Mouse (Mus musculus): ENCODE data around the gene Scn11a. TPM values are rescaled to one million over a fixed set of nuclear protein-coding genes. Genes with fewer than 3 reads are reported as not detected.

The Scn11a gene
- polyA plus RNA-seq, 1 experiment: 0.26 TPM

- Histone ChIP-seq H3K27ac (ENCODE audit: control insufficient read depth, insufficient read depth, low read depth, low read length) (no peak overlapping the region), H3K36me3 (ENCODE audit: control insufficient read depth, insufficient read depth, low read length) (no peaks in the 10 kb centered on the region), H3K4me1 (ENCODE audit: control insufficient read depth, insufficient read depth, low read length) (no peaks in the 10 kb centered on the region), H3K4me3 (ENCODE audit: control insufficient read depth, low read depth, low read length) (no peak overlapping the region), H3K27me3 (ENCODE audit: control insufficient read depth, insufficient read depth, low read length) (no peaks in the 10 kb centered on the region)
- TF ChIP-seq CTCF (IDR thresholded peaks at IDR 0.05; ENCODE audit: control insufficient read depth, insufficient read depth, insufficient replicate concordance, low read depth, low read length): no peak
- no peak for TF ChIP-seq POLR2A (IDR thresholded peaks at IDR 0.05; ENCODE audit: control insufficient read depth, low read depth, low read length)
These were observed 19.5 kb upstream of the Scn11a start for GRCm38 (mm10) chr9:119844724-119845123.

- Histone ChIP-seq H3K27me3 (ENCODE audit: control insufficient read depth, insufficient read depth, low read length) (no peaks in the 10 kb centered on the region), H3K27ac (ENCODE audit: control insufficient read depth, insufficient read depth, low read depth, low read length) (no peak overlapping the region), H3K4me3 (ENCODE audit: control insufficient read depth, low read depth, low read length) (no peak overlapping the region), H3K36me3 (ENCODE audit: control insufficient read depth, insufficient read depth, low read length) (no peaks in the 10 kb centered on the region), H3K4me1 (ENCODE audit: control insufficient read depth, insufficient read depth, low read length) (no peaks in the 10 kb centered on the region)
- TF ChIP-seq POLR2A (IDR thresholded peaks at IDR 0.05; ENCODE audit: control insufficient read depth, low read depth, low read length) (no peak), CTCF (IDR thresholded peaks at IDR 0.05; ENCODE audit: control insufficient read depth, insufficient read depth, insufficient replicate concordance, low read depth, low read length) (no peak)
These were observed 18.3 kb upstream of the Scn11a start for GRCm38 (mm10) chr9:119843549-119843948.

- no peaks in the 10 kb centered on the region for H3K36me3 ChIP-seq (ENCODE audit: control insufficient read depth, insufficient read depth, low read length)
- no peak overlapping the region for H3K4me3 ChIP-seq (ENCODE audit: control insufficient read depth, low read depth, low read length)
- no peaks in the 10 kb centered on the region for H3K4me1 ChIP-seq (ENCODE audit: control insufficient read depth, insufficient read depth, low read length)
- no peaks in the 10 kb centered on the region for H3K27me3 ChIP-seq (ENCODE audit: control insufficient read depth, insufficient read depth, low read length)
- no peak for TF ChIP-seq CTCF (IDR thresholded peaks at IDR 0.05; ENCODE audit: control insufficient read depth, insufficient read depth, insufficient replicate concordance, low read depth, low read length)
- no peak for TF ChIP-seq POLR2A (IDR thresholded peaks at IDR 0.05; ENCODE audit: control insufficient read depth, low read depth, low read length)
- no peak overlapping the region for H3K27ac ChIP-seq (ENCODE audit: control insufficient read depth, insufficient read depth, low read depth, low read length)
These were observed 17.4 kb upstream of the Scn11a start for GRCm38 (mm10) chr9:119842541-119843169.

GRCm38 (mm10) chr9:119842091-119842490 is 16.8 kb upstream of the Scn11a start:
- H3K36me3 ChIP-seq (ENCODE audit: control insufficient read depth, insufficient read depth, low read length): no peaks in the 10 kb centered on the region
- H3K4me1 ChIP-seq (ENCODE audit: control insufficient read depth, insufficient read depth, low read length): no peaks in the 10 kb centered on the region
- TF ChIP-seq CTCF (IDR thresholded peaks at IDR 0.05; ENCODE audit: control insufficient read depth, insufficient read depth, insufficient replicate concordance, low read depth, low read length) (no peak), POLR2A (IDR thresholded peaks at IDR 0.05; ENCODE audit: control insufficient read depth, low read depth, low read length) (no peak)
- no peaks in the 10 kb centered on the region for H3K27me3 ChIP-seq (ENCODE audit: control insufficient read depth, insufficient read depth, low read length)
- H3K27ac ChIP-seq (ENCODE audit: control insufficient read depth, insufficient read depth, low read depth, low read length): no peak overlapping the region
- no peak overlapping the region for H3K4me3 ChIP-seq (ENCODE audit: control insufficient read depth, low read depth, low read length)

GRCm38 (mm10) chr9:119841159-119841558 is 15.9 kb upstream of the Scn11a start:
- TF ChIP-seq CTCF (IDR thresholded peaks at IDR 0.05; ENCODE audit: control insufficient read depth, insufficient read depth, insufficient replicate concordance, low read depth, low read length): no peak
- TF ChIP-seq POLR2A (IDR thresholded peaks at IDR 0.05; ENCODE audit: control insufficient read depth, low read depth, low read length): no peak
- no peaks in the 10 kb centered on the region for H3K4me1 ChIP-seq (ENCODE audit: control insufficient read depth, insufficient read depth, low read length)
- H3K27ac ChIP-seq (ENCODE audit: control insufficient read depth, insufficient read depth, low read depth, low read length): no peak overlapping the region
- no peaks in the 10 kb centered on the region for H3K36me3 ChIP-seq (ENCODE audit: control insufficient read depth, insufficient read depth, low read length)
- H3K4me3 ChIP-seq (ENCODE audit: control insufficient read depth, low read depth, low read length): no peak overlapping the region
- no peaks in the 10 kb centered on the region for H3K27me3 ChIP-seq (ENCODE audit: control insufficient read depth, insufficient read depth, low read length)

GRCm38 (mm10) chr9:119835581-119836125 is 10.4 kb upstream of the Scn11a start:
- no peaks in the 10 kb centered on the region for H3K27me3 ChIP-seq (ENCODE audit: control insufficient read depth, insufficient read depth, low read length)
- H3K4me3 ChIP-seq (ENCODE audit: control insufficient read depth, low read depth, low read length): no peak overlapping the region
- H3K27ac ChIP-seq (ENCODE audit: control insufficient read depth, insufficient read depth, low read depth, low read length): no peak overlapping the region
- H3K36me3 ChIP-seq (ENCODE audit: control insufficient read depth, insufficient read depth, low read length): no peaks in the 10 kb centered on the region
- TF ChIP-seq POLR2A (IDR thresholded peaks at IDR 0.05; ENCODE audit: control insufficient read depth, low read depth, low read length) (no peak), CTCF (IDR thresholded peaks at IDR 0.05; ENCODE audit: control insufficient read depth, insufficient read depth, insufficient replicate concordance, low read depth, low read length) (no peak)
- no peaks in the 10 kb centered on the region for H3K4me1 ChIP-seq (ENCODE audit: control insufficient read depth, insufficient read depth, low read length)

GRCm38 (mm10) chr9:119831001-119831400 is 5.7 kb upstream of the Scn11a start:
- H3K4me3 ChIP-seq (ENCODE audit: control insufficient read depth, low read depth, low read length): no peak overlapping the region
- no peak overlapping the region for H3K27ac ChIP-seq (ENCODE audit: control insufficient read depth, insufficient read depth, low read depth, low read length)
- H3K27me3 ChIP-seq (ENCODE audit: control insufficient read depth, insufficient read depth, low read length): no peaks in the 10 kb centered on the region
- TF ChIP-seq CTCF (IDR thresholded peaks at IDR 0.05; ENCODE audit: control insufficient read depth, insufficient read depth, insufficient replicate concordance, low read depth, low read length): no peak
- no peak for TF ChIP-seq POLR2A (IDR thresholded peaks at IDR 0.05; ENCODE audit: control insufficient read depth, low read depth, low read length)
- H3K36me3 ChIP-seq (ENCODE audit: control insufficient read depth, insufficient read depth, low read length): no peaks in the 10 kb centered on the region
- no peaks in the 10 kb centered on the region for H3K4me1 ChIP-seq (ENCODE audit: control insufficient read depth, insufficient read depth, low read length)
